Mouse (Mus musculus) cerebellum, adult 2 months (tissue): ENCODE measurements around the gene Mfap2. TPM values are rescaled to one million over a fixed set of nuclear protein-coding genes. Genes with fewer than 3 reads are reported as not detected.

Experiments
- DNase-seq, 2 experiments: peaks; one replicate each; pipeline ENCODE4 v3.0.0; 2021
- H3K27ac ChIP-seq: fragments of 200-500 bp; 2 replicates; pipeline ENCODE4 v1.5.1; 2012; ENCODE audit warnings: low read length, control low read depth, inconsistent platforms; ENCODE audit not compliant: insufficient read depth
- H3K27me3 ChIP-seq: fragments of 200-500 bp; 2 replicates; pipeline ENCODE4 v1.6.1; 2012; ENCODE audit warnings: inconsistent platforms, mild to moderate bottlenecking, low read length, moderate library complexity; ENCODE audit not compliant: control insufficient read depth, insufficient read depth
- H3K4me1 ChIP-seq: fragments of 200-500 bp; 2 replicates; pipeline ENCODE4 v1.6.1; 2011; ENCODE audit warnings: low read length; ENCODE audit not compliant: control insufficient read depth, insufficient read depth
- H3K4me3 ChIP-seq: fragments of 200-500 bp; replicated peaks from 2 replicates; pipeline ENCODE3; 2011; ENCODE audit warnings: mild to moderate bottlenecking, low read depth, low read length, control low read depth; ENCODE audit not compliant: insufficient read depth
- CTCF ChIP-seq: fragments of 200-500 bp; IDR thresholded peaks from 2 replicates; pipeline ENCODE4 v1.5.1; 2011; ENCODE audit warnings: low read depth, mild to moderate bottlenecking, control low read depth, low read length, moderate library complexity, borderline replicate concordance; ENCODE audit not compliant: insufficient read depth
- POLR2A ChIP-seq: fragments of 200-500 bp; IDR thresholded peaks from 2 replicates; pipeline ENCODE4 v1.6.1; 2011; ENCODE audit warnings: low read length, control low read depth, borderline replicate concordance; ENCODE audit not compliant: insufficient read depth
- whole genome bisulfite sequencing: fragments of 180-500 bp; shearing (Covaris S2); methylation state at CpG from one replicate; pipeline ENCODE4 v1.1.7; 2018; 5-methylcytosine and 5-hydroxymethylcytosine counted together
- polyA plus RNA-seq: library from polyadenylated mRNA; depleted of rRNA; stranded (reverse); fragments of >200 nt; gene quantifications from 2 replicates; pipeline ENCODE4 v1.2.3, GENCODE M21; 2012; rRNA removed

The Mfap2 gene
- polyA plus RNA-seq, 1 experiment, result 3.4 TPM

DNA sequence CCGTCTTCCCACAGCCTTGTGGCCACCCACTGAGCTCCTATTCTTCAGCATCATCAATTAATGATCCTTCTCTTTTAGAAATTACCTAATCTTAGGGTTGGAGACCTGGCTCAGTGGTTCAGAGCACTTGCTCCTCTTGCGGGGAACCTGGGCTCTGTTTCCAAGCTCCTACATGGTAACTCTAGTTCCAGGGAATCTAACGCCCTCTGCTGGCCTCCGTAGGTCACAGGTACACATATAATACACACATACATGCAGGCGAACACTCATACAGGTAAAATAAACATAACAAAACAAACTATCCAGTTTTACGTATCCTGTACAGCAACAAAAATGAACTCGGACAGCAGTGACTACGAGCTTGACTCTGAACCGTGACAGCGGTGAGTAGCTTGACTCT lies 46.8 kb downstream of the Mfap2 start:
- Histone ChIP-seq H3K27me3 (no peaks in the 10 kb centered on the region), H3K27ac (no peak overlapping the region), H3K4me1 (peaks cover 19% of the 10 kb centered on the region), H3K4me3 (no peak overlapping the region)
- WGBS, result 96% methylated on average over 10 of the region's 10 CpGs
- DNase-seq, result no peak
- no peak for TF ChIP-seq CTCF
- TF ChIP-seq POLR2A, result no peak

DNA sequence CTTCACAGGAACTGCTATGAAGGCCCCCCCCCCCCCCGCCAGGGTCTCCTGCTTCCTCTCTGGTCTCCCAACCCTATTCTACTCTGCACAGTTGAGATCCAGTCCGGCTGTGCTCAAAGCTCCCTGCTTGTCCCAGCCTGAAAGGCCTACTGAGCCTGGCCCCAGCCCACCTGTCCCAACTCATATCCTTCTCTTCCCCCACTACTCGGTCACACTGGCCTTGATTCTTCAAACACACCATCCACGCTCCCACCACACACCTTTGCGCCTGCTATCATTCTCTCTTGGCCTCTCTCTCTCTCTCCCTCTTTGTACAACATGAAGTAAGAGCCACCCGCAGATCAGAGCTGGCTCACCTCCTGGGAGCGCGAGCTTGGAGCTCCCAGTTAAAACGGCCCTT lies 48.6 kb downstream of the Mfap2 start:
- Histone ChIP-seq H3K27me3 (no peaks in the 10 kb centered on the region), H3K27ac (no peak overlapping the region), H3K4me3 (no peak overlapping the region), H3K4me1 (peaks cover 7% of the 10 kb centered on the region; the same call in 1 of the 2 replicates)
- TF ChIP-seq CTCF (no peak), POLR2A (no peak)
- DNase-seq, result no peak
- WGBS, result 66% methylated on average over 9 of the region's 9 CpGs

DNA sequence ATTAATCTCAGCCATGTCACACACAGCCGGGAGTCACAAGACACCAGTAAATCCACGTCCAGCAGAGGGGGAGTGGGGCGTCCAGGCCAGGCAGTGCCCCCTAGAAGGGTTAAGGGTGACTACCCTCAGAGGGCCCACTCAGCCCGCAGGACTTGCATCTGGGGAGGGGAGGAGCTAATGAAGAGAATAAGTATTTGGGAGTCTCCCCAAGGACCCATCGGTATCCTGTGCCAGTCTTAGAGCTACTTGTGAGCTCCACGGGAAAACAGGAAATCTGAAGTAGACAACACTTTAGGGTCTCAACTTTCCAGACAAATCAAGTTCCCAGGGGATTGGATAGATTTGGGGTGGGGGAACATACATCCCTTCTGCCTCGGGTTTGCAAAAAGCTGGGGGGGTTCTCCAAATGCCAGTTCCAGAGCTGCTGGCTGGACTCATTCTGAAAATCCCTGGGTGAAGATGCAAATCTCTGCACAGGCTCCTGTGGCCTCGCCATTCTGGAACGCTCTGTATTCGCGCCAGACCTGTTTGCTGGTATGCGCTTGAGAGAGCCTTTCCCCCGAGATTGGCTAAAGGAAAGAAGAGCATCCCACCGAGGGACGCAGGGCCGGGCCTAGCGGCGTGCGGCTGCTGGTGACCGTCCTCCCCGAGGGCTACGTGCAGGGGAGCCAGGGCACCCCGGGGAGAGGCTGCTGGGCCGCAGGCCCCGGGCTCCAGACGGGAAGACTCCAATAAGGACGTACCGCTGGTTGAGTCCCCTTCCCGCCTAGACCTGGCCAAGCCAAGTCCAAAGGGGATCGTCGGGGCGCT lies 49.6 kb downstream of the Mfap2 start:
- peak overlapping the region; percentile 76 for H3K27ac ChIP-seq
- H3K27me3 ChIP-seq, result no peaks in the 10 kb centered on the region
- H3K4me1 ChIP-seq, result peaks cover 3% of the 10 kb centered on the region; the same call in 1 of the 2 replicates
- H3K4me3 ChIP-seq, result peak overlapping the region; percentile 69
- WGBS, result 4% methylated on average over 32 of the region's 32 CpGs
- DNase-seq, result no peak
- TF ChIP-seq CTCF, result no peak
- TF ChIP-seq POLR2A, result no peak

DNA sequence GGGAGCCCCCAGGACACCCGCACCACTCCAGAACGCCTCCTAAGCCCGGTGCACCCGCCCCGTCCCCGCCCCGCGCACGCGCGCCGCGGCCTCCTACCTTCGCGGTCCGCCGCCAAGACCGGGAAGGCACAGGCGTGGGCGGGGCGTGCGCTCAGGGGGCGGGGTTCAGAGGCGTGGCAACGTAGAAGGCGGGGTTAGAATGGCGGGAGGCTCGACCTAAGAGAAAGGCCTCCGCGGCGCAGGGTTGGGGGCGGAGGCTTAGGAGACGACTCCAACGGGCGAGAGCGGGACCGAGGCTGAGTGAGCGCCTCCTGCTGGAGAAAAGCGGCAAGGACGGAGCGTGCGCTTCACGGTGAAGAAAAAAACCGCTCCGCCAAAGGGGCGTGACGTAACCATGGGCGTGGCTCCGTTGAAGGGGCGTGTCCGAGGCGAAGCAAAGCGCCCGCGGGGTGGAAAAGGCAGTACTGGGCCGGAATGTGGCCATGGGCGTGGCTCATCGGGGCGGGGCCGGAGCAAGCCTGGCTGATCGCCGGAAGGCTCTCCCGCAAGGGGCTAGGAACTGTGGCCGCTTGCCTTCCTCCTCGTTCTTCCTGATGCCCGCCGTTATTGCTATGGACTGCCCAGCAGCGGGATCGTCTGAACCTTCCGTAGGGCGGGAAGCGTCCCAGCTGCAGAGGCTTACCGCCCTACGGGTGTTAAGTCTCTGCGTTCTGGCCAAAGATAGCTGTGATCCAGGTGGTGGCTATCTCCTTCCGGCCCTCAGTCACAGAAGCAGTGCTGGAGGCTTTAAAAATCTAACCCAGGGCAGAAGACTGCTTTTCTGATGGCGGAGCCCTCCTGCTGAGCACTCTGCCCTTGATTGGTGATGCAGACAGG lies 50.4 kb downstream of the Mfap2 start, which contains the start of gene Crocc:
Crocc (minus strand) TSS at position 125 of the 876 bp plus-strand sequence.
- Histone ChIP-seq H3K27me3 (no peaks in the 10 kb centered on the region), H3K4me3 (peak within 1 kb of the TSS; percentile 69), H3K27ac (peak within 1 kb of the TSS; percentile 81), H3K4me1 (peaks cover 6% of the 10 kb centered on the region; the same call in 1 of the 2 replicates)
- DNase-seq, result peak; percentile 99 to 100
- peak; percentile 85 for TF ChIP-seq POLR2A
- TF ChIP-seq CTCF, result peak; percentile 82
- under 1% methylated on average over 77 of the region's 77 CpGs for WGBS

DNA sequence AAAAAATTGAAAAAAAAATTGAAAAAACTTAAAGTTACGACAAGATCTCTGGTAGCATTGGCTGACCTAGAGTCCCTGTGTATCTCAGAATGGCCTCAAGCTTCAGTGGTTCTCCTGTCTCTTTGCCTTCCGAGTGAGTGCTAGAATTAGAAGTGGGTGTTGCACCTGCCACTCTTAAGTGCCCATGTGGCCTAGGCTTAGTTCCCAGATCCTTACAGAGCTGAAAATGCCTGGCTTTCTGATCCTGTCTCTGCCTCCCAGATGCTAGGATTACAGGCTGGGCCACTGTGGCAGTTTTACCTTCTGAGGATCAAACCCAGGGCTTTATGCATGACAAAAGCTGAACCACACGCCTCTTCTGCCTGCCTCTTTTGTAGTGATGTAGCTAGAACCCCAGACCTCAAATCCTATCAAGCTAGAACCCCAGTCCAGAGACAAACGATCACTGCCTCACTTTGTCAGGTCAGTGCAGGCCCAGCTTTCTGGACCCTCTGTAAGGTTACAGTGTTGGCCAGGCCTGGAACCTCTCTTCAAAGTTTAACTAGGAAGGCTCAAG lies 54.0 kb downstream of the Mfap2 start:
- peaks cover 29% of the 10 kb centered on the region for H3K4me1 ChIP-seq
- no peak overlapping the region for H3K27ac ChIP-seq
- no peak overlapping the region for H3K4me3 ChIP-seq
- 86% methylated on average over 4 of the region's 4 CpGs for WGBS
- DNase-seq, result no peak
- no peaks in the 10 kb centered on the region for H3K27me3 ChIP-seq
- TF ChIP-seq POLR2A (no peak), CTCF (no peak)

DNA sequence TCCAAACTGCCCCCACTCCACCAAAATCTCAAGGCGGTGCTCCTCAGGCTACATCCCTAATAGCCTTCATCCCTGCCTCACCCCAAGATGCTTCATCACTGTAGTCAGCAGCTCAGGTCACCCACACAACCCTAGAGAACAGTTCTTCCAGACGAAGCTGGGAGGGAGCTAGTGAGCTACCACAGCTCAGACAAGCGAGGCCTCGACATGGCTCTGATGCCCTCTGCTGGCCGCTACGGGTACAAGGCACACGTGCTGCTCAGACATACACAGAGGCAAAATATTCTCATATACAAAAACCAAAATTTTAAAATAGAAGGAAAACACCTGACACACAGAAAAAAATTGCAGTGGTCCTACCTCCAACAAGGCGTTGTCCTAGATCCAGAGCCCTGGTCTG lies 54.9 kb downstream of the Mfap2 start:
- Histone ChIP-seq H3K27me3 (no peaks in the 10 kb centered on the region), H3K4me3 (no peak overlapping the region), H3K27ac (no peak overlapping the region), H3K4me1 (peaks cover 30% of the 10 kb centered on the region)
- WGBS, result 6% methylated on average over 8 of the region's 8 CpGs
- peak; percentile 79 to 81 for DNase-seq
- TF ChIP-seq CTCF, result peak; percentile 99
- no peak for TF ChIP-seq POLR2A

Other genes starting within 250 kb of the Mfap2 start
- 0.11 and 0.14 TPM in 2 replicates for gene Padi4, start 236.2 kb upstream of the Mfap2 start, polyA plus RNA-seq
- gene Padi3, start 199.8 kb upstream of the Mfap2 start, polyA plus RNA-seq, result not detected in 2 replicates
- gene Padi1, start 164.6 kb upstream of the Mfap2 start, polyA plus RNA-seq, result 0.05 and 0.08 TPM in 2 replicates
- gene Padi2, start 104.1 kb upstream of the Mfap2 start, polyA plus RNA-seq, result 22.2 and 25.2 TPM in 2 replicates
- gene Sdhb, start 49.2 kb upstream of the Mfap2 start, polyA plus RNA-seq, result 320 and 325 TPM in 2 replicates
- gene Atp13a2, start 23.5 kb upstream of the Mfap2 start, polyA plus RNA-seq, result 194 and 198 TPM in 2 replicates
- 39.4 and 41.3 TPM in 2 replicates for gene Crocc, start 50.1 kb downstream of the Mfap2 start, polyA plus RNA-seq
- gene Necap2, start 67.9 kb downstream of the Mfap2 start, polyA plus RNA-seq, result 66.3 and 68.7 TPM in 2 replicates
- 0.21 and 0.48 TPM in 2 replicates for gene Spata21, start 77.9 kb downstream of the Mfap2 start, polyA plus RNA-seq
- 29.2 and 29.9 TPM in 2 replicates for gene Szrd1, start 129.4 kb downstream of the Mfap2 start, polyA plus RNA-seq
- gene Fbxo42, start 137.5 kb downstream of the Mfap2 start, polyA plus RNA-seq, result 21.1 and 21.5 TPM in 2 replicates
- 4.7 and 6.8 TPM in 2 replicates for gene Rsg1, start 203.5 kb downstream of the Mfap2 start, polyA plus RNA-seq
- 14.0 and 15.0 TPM in 2 replicates for gene Arhgef19, start 229.1 kb downstream of the Mfap2 start, polyA plus RNA-seq